Mouse (Mus musculus) layer of hippocampus, adult 11-12 months (tissue): ENCODE data around the gene Cd300c2.
"Not testable (repeated sequence)": the region's sequence is repeated elsewhere in the genome, so short reads cannot be mapped to it uniquely, and the experiment has no call there.

Experiments used
- DNase-seq: peaks from one replicate; pipeline ENCODE4 v3.0.0; 2022; ENCODE audit warnings: low spot score

Cd300c2 gene

GRCm38 (mm10) chr11:115001474-115002040 is at the start of gene Cd300c2:
Gene Cd300c2 (minus strand): TSS chr11:115001880.
- DNase-seq = no peak

GRCm38 (mm10) chr11:115049282-115049895 is 47.7 kb upstream of the Cd300c2 start:
- DNase-seq = no peak

- no peak for DNase-seq
Measured at GRCm38 (mm10) chr11:115048259-115048658, 46.6 kb upstream of the Cd300c2 start, which contains the start of gene Cd300ld3. Gene Cd300ld3 (minus strand): TSS chr11:115048409.

GRCm38 (mm10) chr11:115037669-115038068 is 36.0 kb upstream of the Cd300c2 start, which contains the start of gene Cd300ld5:
Gene Cd300ld5 (minus strand): TSS chr11:115037769.
- DNase-seq = not testable (repeated sequence)

- DNase-seq = not testable (repeated sequence)
Measured at GRCm38 (mm10) chr11:115026912-115027311, 25.2 kb upstream of the Cd300c2 start, which contains the start of gene Cd300ld4. Gene Cd300ld4 (minus strand): TSS chr11:115027012.

- not testable (repeated sequence) for DNase-seq
Measured at GRCm38 (mm10) chr11:115016093-115016492, 14.4 kb upstream of the Cd300c2 start, which contains the start of gene Cd300ld2. Gene Cd300ld2 (minus strand): TSS chr11:115016193.

GRCm38 (mm10) chr11:115004070-115004469 is 2.4 kb upstream of the Cd300c2 start:
- no peak for DNase-seq

GRCm38 (mm10) chr11:114989793-114990192 is 11.9 kb downstream of the Cd300c2 start, which contains the start of gene Cd300ld:
Gene Cd300ld (minus strand): TSS chr11:114989922.
- DNase-seq = no peak

GRCm38 (mm10) chr11:114981866-114982265 is 19.8 kb downstream of the Cd300c2 start:
- no peak for DNase-seq

GRCm38 (mm10) chr11:114972726-114973125 is 29.0 kb downstream of the Cd300c2 start:
- no peak for DNase-seq

- peak; percentile 11 for DNase-seq
Measured at GRCm38 (mm10) chr11:114968752-114969207, 32.9 kb downstream of the Cd300c2 start, which contains the start of gene Cd300c. Gene Cd300c (minus strand): TSS chr11:114969157.

- no peak for DNase-seq
Measured at GRCm38 (mm10) chr11:114965182-114965828, 36.4 kb downstream of the Cd300c2 start.

GRCm38 (mm10) chr11:114960369-114960768 is 41.3 kb downstream of the Cd300c2 start:
- no peak for DNase-seq
